13 mouse cellular contexts compared by ENCODE assay signal in genomic region chr14:121317312-121317671, GRCm38 (mm10).
DNase-seq lines count a peak whose midpoint lies in the region; ATAC-seq and TF ChIP-seq lines count a peak whose summit lies in the region.
"Had no signal": no experiment of that assay in that cellular context is flagged by ENCODE, and none has a peak within 500 bp of the region (broad histone marks: within the 10 kb centered on the region; RNA-seq: fewer than 3 reads in every experiment).

No protein-coding gene starts in this region.

- ATAC-seq in limb, embryonic 13.5 days (ENCODE audit: low FRiP score, low read depth) = peak; percentile 16; the same call in 1 of the 2 replicates
- ATAC-seq in forebrain, postnatal 0 days = peak; percentile 24; the same call in 1 of the 2 replicates
- ATAC-seq in neural tube, embryonic 14.5 days (ENCODE audit: low read depth) = peak; percentile 18; the same call in 1 of the 2 replicates
- ATAC-seq: Patski had no signal

- no peak for TF ChIP-seq EP300 in heart, adult 2 months (IDR thresholded peaks at IDR 0.05; ENCODE audit: insufficient read depth, low read depth, low read length)

- TF ChIP-seq POLR2A in heart, adult 2 months (IDR thresholded peaks at IDR 0.05; ENCODE audit: insufficient read depth, low read depth, low read length) = no peak

- 81% methylated on average over 3 of the region's 3 CpGs for WGBS in heart, adult 2 months
- whole genome bisulfite sequencing in limb, embryonic 13.5 days = 95% methylated on average over 3 of the region's 3 CpGs
- WGBS in limb, embryonic 10.5 days = 94% methylated on average over 3 of the region's 3 CpGs
- 88% methylated on average over 3 of the region's 3 CpGs for WGBS in forebrain, postnatal 0 days
- 86% methylated on average over 3 of the region's 3 CpGs for whole genome bisulfite sequencing in neural tube, embryonic 14.5 days

- no peak for TF ChIP-seq CTCF in heart, adult 2 months (IDR thresholded peaks at IDR 0.05)
- TF ChIP-seq CTCF in forebrain, postnatal 0 days (IDR thresholded peaks at IDR 0.05; ENCODE audit: low read depth) = no peak

- intact Hi-C loops in heart, adult 2 months (cut with DNase I) = loop anchor here (5.0 kb wide), 1 partner anchor 60 kb away; no protein-coding TSS in a partner anchor
- intact Hi-C loops in heart, postnatal 25 days (cut with DNase I) = no loop called here
- intact Hi-C loops in left cerebral cortex, postnatal 4 days (cut with DNase I) = no loop called here

- 0 out of 2 replicates have a peak overlapping the region, but pooled peaks have one; percentile 17 for H3K27ac ChIP-seq in heart, adult 2 months
- H3K27ac ChIP-seq in limb, embryonic 13.5 days = peak overlapping the region; percentile 44; the same call in 1 of the 2 replicates
- no peak overlapping the region for H3K27ac ChIP-seq in limb, embryonic 10.5 days
- H3K27ac ChIP-seq in forebrain, postnatal 0 days (ENCODE audit: low read depth, low read length) = no peak overlapping the region
- H3K27ac ChIP-seq in neural tube, embryonic 14.5 days (ENCODE audit: low read depth, low read length) = no peak overlapping the region
- H3K27ac ChIP-seq: left cerebral cortex, adult 2 months had no signal

- H3K4me1 ChIP-seq in heart, adult 2 months (ENCODE audit: control insufficient read depth, insufficient read depth, low read length) = peaks cover 33% of the 10 kb centered on the region
- H3K4me1 ChIP-seq in limb, embryonic 13.5 days = peaks cover 50% of the 10 kb centered on the region
- H3K4me1 ChIP-seq in limb, embryonic 10.5 days = peaks cover 40% of the 10 kb centered on the region
- peaks cover 2% of the 10 kb centered on the region; the same call in 1 of the 2 replicates for H3K4me1 ChIP-seq in forebrain, postnatal 0 days (ENCODE audit: insufficient read depth)
- H3K4me1 ChIP-seq in neural tube, embryonic 14.5 days (ENCODE audit: control insufficient read depth, insufficient read depth, low read length) = peaks cover 9% of the 10 kb centered on the region

- H3K4me2 ChIP-seq in limb, embryonic 13.5 days (replicated peaks) = no peak overlapping the region
- H3K4me2 ChIP-seq in forebrain, postnatal 0 days (ENCODE audit: low read depth) = no peak overlapping the region
- no peak overlapping the region for H3K4me2 ChIP-seq in neural tube, embryonic 14.5 days (ENCODE audit: low read depth, low read length)

- H3K79me2 ChIP-seq in heart, adult 2 months (replicated peaks; ENCODE audit: control insufficient read depth, insufficient read depth, low read length) = peaks cover 6% of the 10 kb centered on the region

- H3K9ac ChIP-seq in heart, adult 2 months (ENCODE audit: low read depth, low read length) = no peak overlapping the region
- H3K9ac ChIP-seq in limb, embryonic 13.5 days = no peak overlapping the region
- no peak overlapping the region for H3K9ac ChIP-seq in forebrain, postnatal 0 days
- H3K9ac ChIP-seq in neural tube, embryonic 14.5 days (replicated peaks; ENCODE audit: low read depth, low read length) = no peak overlapping the region

- no peak for DNase-seq in heart, adult 2 months
- no peak for DNase-seq in heart, postnatal 25 days (ENCODE audit: low spot score)
- no peak for DNase-seq in limb, embryonic 10.5 days (ENCODE audit: low spot score)
- DNase-seq in forebrain, postnatal 0 days = no peak
- no peak for DNase-seq in embryo, embryonic 10 days (ENCODE audit: low spot score)
- DNase-seq in left cerebral cortex, postnatal 4 days = no peak
- DNase-seq: adrenal gland, postnatal 14 days; kidney, postnatal 36 days; right cerebral cortex, adult 18-20 months had no signal

- peaks cover 5% of the 10 kb centered on the region for H3K36me3 ChIP-seq in heart, adult 2 months (ENCODE audit: control insufficient read depth, insufficient read depth, low read length)
- H3K36me3 ChIP-seq in limb, embryonic 13.5 days = no peaks in the 10 kb centered on the region
- 0 out of 2 replicates have a peak, but pooled peaks cover 7% of the 10 kb centered on the region for H3K36me3 ChIP-seq in limb, embryonic 10.5 days
- H3K36me3 ChIP-seq in forebrain, postnatal 0 days (ENCODE audit: insufficient read depth) = no peaks in the 10 kb centered on the region
- H3K36me3 ChIP-seq in neural tube, embryonic 14.5 days (ENCODE audit: control insufficient read depth, insufficient read depth, low read length) = no peaks in the 10 kb centered on the region

- no peak overlapping the region for H3K4me3 ChIP-seq in heart, adult 2 months
- no peak overlapping the region for H3K4me3 ChIP-seq in limb, embryonic 13.5 days
- H3K4me3 ChIP-seq in limb, embryonic 10.5 days = no peak overlapping the region
- H3K4me3 ChIP-seq in forebrain, postnatal 0 days (ENCODE audit: low read depth, low read length) = no peak overlapping the region
- no peak overlapping the region for H3K4me3 ChIP-seq in neural tube, embryonic 14.5 days (ENCODE audit: low read depth, low read length)
- H3K4me3 ChIP-seq: left cerebral cortex, adult 2 months had no signal

- H3K27me3 ChIP-seq in heart, adult 2 months (ENCODE audit: control insufficient read depth, insufficient read depth, low read length) = no peaks in the 10 kb centered on the region
- H3K27me3 ChIP-seq in limb, embryonic 13.5 days = no peaks in the 10 kb centered on the region
- no peaks in the 10 kb centered on the region for H3K27me3 ChIP-seq in limb, embryonic 10.5 days (ENCODE audit: low read depth, poor library complexity, severe bottlenecking)
- no peaks in the 10 kb centered on the region for H3K27me3 ChIP-seq in forebrain, postnatal 0 days (ENCODE audit: insufficient read depth, low read length)
- H3K27me3 ChIP-seq in neural tube, embryonic 14.5 days (ENCODE audit: control insufficient read depth, insufficient read depth, low read length) = no peaks in the 10 kb centered on the region
- H3K27me3 ChIP-seq: Patski had no signal

- no peaks in the 10 kb centered on the region for H3K9me3 ChIP-seq in limb, embryonic 13.5 days
- no peaks in the 10 kb centered on the region for H3K9me3 ChIP-seq in limb, embryonic 10.5 days (replicated peaks)
- no peaks in the 10 kb centered on the region for H3K9me3 ChIP-seq in forebrain, postnatal 0 days (ENCODE audit: low read length)
- no peaks in the 10 kb centered on the region for H3K9me3 ChIP-seq in neural tube, embryonic 14.5 days (ENCODE audit: control insufficient read depth, low read length)

Comparison
In these comparisons a context has a peak if more than half of its experiments do, and no peak if none do; other contexts are left out.
1. H3K27ac ChIP-seq: peak in heart, adult 2 months (single experiment) and limb, embryonic 13.5 days (single experiment); none in limb, embryonic 10.5 days (single experiment), forebrain, postnatal 0 days (single experiment) and neural tube, embryonic 14.5 days (single experiment).
2. Peak in every context shown above with its lines, with median percentiles within 50 percentile points of each other: ATAC-seq.